Comparison of ENCODE assay signal across 16 mouse cellular contexts in genomic region chr13:109645284-109645909, GRCm38 (mm10).
DNase-seq lines count a peak whose midpoint lies in the region; ATAC-seq and TF ChIP-seq lines count a peak whose summit lies in the region.
"Had no signal": no experiment of that assay in that cellular context is flagged by ENCODE, and none has a peak within 500 bp of the region (broad histone marks: within the 10 kb centered on the region; RNA-seq: fewer than 3 reads in every experiment).

No protein-coding gene starts in this region.

- no peak for TF ChIP-seq EP300 in heart, postnatal 0 days (IDR thresholded peaks at IDR 0.05; ENCODE audit: low read depth)

- 0 out of 2 replicates have a peak overlapping the region, but pooled peaks have one; percentile 11 for H3K4me3 ChIP-seq in heart, postnatal 0 days (ENCODE audit: low read depth, low read length)
- no peak overlapping the region for H3K4me3 ChIP-seq in embryonic facial prominence, embryonic 11.5 days (ENCODE audit: low read depth, low read length)
- H3K4me3 ChIP-seq in liver, embryonic 15.5 days (replicated peaks), result peak overlapping the region; percentile 24
- H3K4me3 ChIP-seq: heart, adult 2 months; limb, embryonic 15.5 days; midbrain, embryonic 10.5 days; neural tube, embryonic 15.5 days had no signal

- peaks cover 11% of the 10 kb centered on the region; the same call in 1 of the 2 replicates for H3K4me1 ChIP-seq in heart, postnatal 0 days (ENCODE audit: control insufficient read depth, insufficient read depth)
- H3K4me1 ChIP-seq in embryonic facial prominence, embryonic 11.5 days (ENCODE audit: control insufficient read depth, insufficient read depth, low read length), result peaks cover 3% of the 10 kb centered on the region; the same call in 1 of the 2 replicates
- peaks cover 79% of the 10 kb centered on the region for H3K4me1 ChIP-seq in liver, embryonic 15.5 days (replicated peaks)

- ATAC-seq in heart, postnatal 0 days (ENCODE audit: insufficient read depth, low read depth), result peak; percentile 58
- ATAC-seq in embryonic facial prominence, embryonic 11.5 days (replicated peaks; ENCODE audit: insufficient number of reproducible peaks, low FRiP score, low TSS enrichment, low read depth), result 0 out of 2 replicates have a peak, but pooled peaks have one; percentile 40
- ATAC-seq in liver, embryonic 15.5 days (ENCODE audit: insufficient read depth), result no peak
- no peak for ATAC-seq in cerebellum, adult (ENCODE audit: insufficient number of reproducible peaks, low FRiP score, low TSS enrichment)
- ATAC-seq: forebrain, embryonic 14.5 days had no signal

- TF ChIP-seq CTCF in heart, postnatal 0 days (IDR thresholded peaks at IDR 0.05; ENCODE audit: low read depth), result no peak

- H3K9ac ChIP-seq in heart, postnatal 0 days (replicated peaks; ENCODE audit: low read depth, low read length), result no peak overlapping the region
- H3K9ac ChIP-seq in embryonic facial prominence, embryonic 11.5 days (replicated peaks; ENCODE audit: low read length), result no peak overlapping the region
- 0 out of 2 replicates have a peak overlapping the region, but pooled peaks have one; percentile 26 for H3K9ac ChIP-seq in liver, embryonic 15.5 days
- H3K9ac ChIP-seq: limb, embryonic 15.5 days; neural tube, embryonic 15.5 days had no signal

- H3K9me3 ChIP-seq in heart, postnatal 0 days (replicated peaks; ENCODE audit: control insufficient read depth, low read length), result no peaks in the 10 kb centered on the region
- H3K9me3 ChIP-seq in embryonic facial prominence, embryonic 11.5 days (replicated peaks; ENCODE audit: control insufficient read depth, low read length), result no peaks in the 10 kb centered on the region
- no peaks in the 10 kb centered on the region for H3K9me3 ChIP-seq in liver, embryonic 15.5 days (replicated peaks)
- H3K9me3 ChIP-seq: limb, embryonic 15.5 days; midbrain, embryonic 10.5 days; neural tube, embryonic 15.5 days had no signal

- no peaks in the 10 kb centered on the region for H3K27me3 ChIP-seq in heart, postnatal 0 days (ENCODE audit: control insufficient read depth, insufficient read depth, low read length)
- H3K27me3 ChIP-seq in embryonic facial prominence, embryonic 11.5 days (ENCODE audit: control insufficient read depth, insufficient read depth, low read length), result no peaks in the 10 kb centered on the region
- no peaks in the 10 kb centered on the region for H3K27me3 ChIP-seq in liver, embryonic 15.5 days
- H3K27me3 ChIP-seq: limb, embryonic 15.5 days; neural tube, embryonic 15.5 days had no signal

- peak overlapping the region; percentile 33 for H3K4me2 ChIP-seq in heart, postnatal 0 days (ENCODE audit: low read depth, low read length)
- no peak overlapping the region for H3K4me2 ChIP-seq in embryonic facial prominence, embryonic 11.5 days (ENCODE audit: low read depth, low read length)
- peak overlapping the region; percentile 51 for H3K4me2 ChIP-seq in liver, embryonic 15.5 days
- H3K4me2 ChIP-seq: limb, embryonic 15.5 days; neural tube, embryonic 15.5 days had no signal

- no peaks in the 10 kb centered on the region for H3K36me3 ChIP-seq in heart, postnatal 0 days (replicated peaks; ENCODE audit: control insufficient read depth, insufficient read depth, low read length)
- H3K36me3 ChIP-seq in embryonic facial prominence, embryonic 11.5 days (replicated peaks; ENCODE audit: control insufficient read depth, insufficient read depth, low read depth, low read length), result no peaks in the 10 kb centered on the region
- no peaks in the 10 kb centered on the region for H3K36me3 ChIP-seq in liver, embryonic 15.5 days (replicated peaks)
- H3K36me3 ChIP-seq: limb, embryonic 15.5 days; midbrain, embryonic 10.5 days; neural tube, embryonic 15.5 days had no signal

- H3K27ac ChIP-seq in heart, postnatal 0 days (ENCODE audit: low read depth), result peak overlapping the region; percentile 43; the same call in 1 of the 2 replicates
- no peak overlapping the region for H3K27ac ChIP-seq in embryonic facial prominence, embryonic 11.5 days (replicated peaks; ENCODE audit: low read depth, low read length)
- peak overlapping the region; percentile 81 for H3K27ac ChIP-seq in liver, embryonic 15.5 days (replicated peaks)
- H3K27ac ChIP-seq: heart, adult 2 months; limb, embryonic 15.5 days; midbrain, embryonic 10.5 days; neural tube, embryonic 15.5 days had no signal

- DNase-seq in heart, postnatal 0 days (ENCODE audit: low spot score), result no peak
- no peak for DNase-seq in heart, adult 11 months
- DNase-seq in Muller cell, postnatal 12 days (ENCODE audit: inconsistent ontology term), result peak; percentile 37
- peak; percentile 56 for DNase-seq in embryonic facial prominence, embryonic 11.5 days (ENCODE audit: low spot score)
- DNase-seq in spleen, adult 12 weeks (ENCODE audit: low spot score), result no peak
- no peak for DNase-seq in cerebellum, adult 9-10 months
- DNase-seq: adrenal gland, postnatal 36 days; cerebellum, postnatal 25 days; heart, adult 2 months; right cerebral cortex, postnatal 4 days had no signal

- 37% methylated on average over 10 of the region's 10 CpGs for WGBS in heart, postnatal 0 days
- 41% methylated on average over 10 of the region's 10 CpGs for WGBS in embryonic facial prominence, embryonic 11.5 days
- 23% methylated on average over 10 of the region's 10 CpGs for WGBS in liver, embryonic 15.5 days (ENCODE audit: insufficient replicate concordance)

Comparison
In these comparisons a context has a peak if more than half of its experiments do, and no peak if none do; other contexts are left out.
1. ATAC-seq: peak in heart, postnatal 0 days (single experiment) and embryonic facial prominence, embryonic 11.5 days (single experiment); none in liver, embryonic 15.5 days (single experiment) and cerebellum, adult (single experiment).
2. DNase-seq: peak in Muller cell, postnatal 12 days (single experiment) and embryonic facial prominence, embryonic 11.5 days (single experiment); none in heart, postnatal 0 days (single experiment), heart, adult 11 months (single experiment), spleen, adult 12 weeks (single experiment) and cerebellum, adult 9-10 months (single experiment).